Mouse (Mus musculus): ENCODE data around the gene Serp2.

DNA sequence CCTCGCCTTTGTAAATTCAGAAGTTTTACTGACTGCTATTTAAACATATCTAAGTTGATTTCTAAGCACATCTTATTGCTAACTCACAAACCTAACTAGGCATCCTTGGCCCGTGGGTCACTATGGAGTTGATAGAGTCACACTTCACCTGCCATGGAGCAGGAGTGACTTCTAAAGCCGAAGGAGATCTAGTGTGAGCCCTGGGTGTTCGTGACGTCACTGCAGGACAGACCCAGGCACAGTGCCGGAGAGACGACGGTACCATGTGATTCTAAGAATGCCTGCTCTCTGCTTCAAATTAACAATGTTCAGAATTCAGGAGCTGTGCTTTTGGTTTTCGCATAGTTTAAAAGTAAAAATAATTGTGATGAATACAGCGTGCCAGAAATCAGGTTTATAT, 48.0 kb downstream of the Serp2 start:
- TF ChIP-seq CTCF (IDR thresholded peaks at IDR 0.05; ENCODE audit: borderline replicate concordance, control insufficient read depth, extremely low read depth, insufficient read depth, low read length, poor library complexity) (no peak), POLR2A (IDR thresholded peaks at IDR 0.05; ENCODE audit: control insufficient read depth, extremely low read depth, insufficient read depth, low read length, poor library complexity) (no peak)

Measured in thymus, adult 2 months (tissue).